Mouse (Mus musculus) limb, embryonic 14.5 days (tissue): ENCODE results near the gene Kif28. TPM values are rescaled to one million over a fixed set of nuclear protein-coding genes. Genes with fewer than 3 reads are reported as not detected.
"Not testable (repeated sequence)": the region's sequence is repeated elsewhere in the genome, so short reads cannot be mapped to it uniquely, and the experiment has no call there.

Experiments used
- ATAC-seq: fragments of 200-750 bp; cut with Nextera tagmentation; 2 replicates; pipeline ENCODE4 v1.8.0; 2017; ENCODE audit warnings: low read depth, moderate number of reproducible peaks, moderate TSS enrichment; ENCODE audit not compliant: low FRiP score
- DNase-seq: peaks from one replicate; pipeline ENCODE4 v3.0.0-alpha.2; 2015; ENCODE audit warnings: low spot score
- H3K27ac ChIP-seq: fragments of 300-500 bp; sonication (generic); replicated peaks from 2 replicates; pipeline ENCODE4 v1.5.1; 2014; ENCODE audit warnings: low read depth, mild to moderate bottlenecking, low read length, moderate library complexity, mixed read lengths
- H3K27me3 ChIP-seq: fragments of 300-500 bp; sonication (generic); 2 replicates; pipeline ENCODE4 v1.6.1; 2014; ENCODE audit warnings: low read length, mixed read lengths; ENCODE audit not compliant: control insufficient read depth, insufficient read depth
- H3K36me3 ChIP-seq: fragments of 300-500 bp; sonication (generic); 2 replicates; pipeline ENCODE4 v1.6.1; 2014; ENCODE audit warnings: mild to moderate bottlenecking, low read length, moderate library complexity, mixed read lengths; ENCODE audit not compliant: control insufficient read depth, insufficient read depth
- H3K4me1 ChIP-seq: fragments of 300-500 bp; sonication (generic); 2 replicates; pipeline ENCODE4 v1.6.1; 2014; ENCODE audit warnings: antibody characterized with exemption, low read length, mixed read lengths; ENCODE audit not compliant: control insufficient read depth, insufficient read depth
- H3K4me2 ChIP-seq: fragments of 300-500 bp; sonication (generic); replicated peaks from 2 replicates; pipeline ENCODE4 v1.6.1; 2014; ENCODE audit warnings: low read depth, mild to moderate bottlenecking, low read length, moderate library complexity; ENCODE audit not compliant: severe bottlenecking
- H3K4me3 ChIP-seq: fragments of 300-500 bp; sonication (generic); replicated peaks from 2 replicates; pipeline ENCODE4 v1.5.1; 2014; ENCODE audit warnings: low read length
- H3K9ac ChIP-seq: fragments of 300-500 bp; sonication (generic); 2 replicates; pipeline ENCODE4 v1.6.1; 2014; ENCODE audit warnings: mild to moderate bottlenecking, low read depth, low read length, moderate library complexity; ENCODE audit not compliant: severe bottlenecking
- H3K9me3 ChIP-seq: fragments of 300-500 bp; sonication (generic); 2 replicates; pipeline ENCODE4 v1.6.1; 2016; ENCODE audit warnings: low read length; ENCODE audit not compliant: control insufficient read depth
- POLR2A ChIP-seq: fragments of 200-500 bp; IDR thresholded peaks from 2 replicates; pipeline ENCODE4 v1.8.0; 2012; ENCODE audit warnings: inconsistent platforms, mild to moderate bottlenecking, moderate library complexity, borderline replicate concordance; ENCODE audit not compliant: insufficient read depth, insufficient read length; ENCODE audit errors: extremely low read depth
- WGBS: fragments of 180-500 bp; shearing (Covaris S2); extraction: QIAGEN DNeasy Blood & Tissue Kit; methylation state at CpG from one replicate; pipeline ENCODE4 v1.1.7; 2014; 5-methylcytosine and 5-hydroxymethylcytosine counted together
- polyA plus RNA-seq, 2 experiments: library from polyadenylated mRNA; depleted of rRNA in 1 of 2; stranded (reverse) in 1 of 2; unstranded in 1 of 2; fragments of >200 nt; fragmentation: Nextera tagmentation in 1 of 2; extraction: Ambion mirVana in 1 of 2; gene quantifications; 2 replicates each; pipeline versions ENCODE4 v1.2.1 to v1.2.3; 2012 to 2014

Kif28 gene
- polyA plus RNA-seq, 2 experiments: 0.06 TPM; not detected in 1

DNA sequence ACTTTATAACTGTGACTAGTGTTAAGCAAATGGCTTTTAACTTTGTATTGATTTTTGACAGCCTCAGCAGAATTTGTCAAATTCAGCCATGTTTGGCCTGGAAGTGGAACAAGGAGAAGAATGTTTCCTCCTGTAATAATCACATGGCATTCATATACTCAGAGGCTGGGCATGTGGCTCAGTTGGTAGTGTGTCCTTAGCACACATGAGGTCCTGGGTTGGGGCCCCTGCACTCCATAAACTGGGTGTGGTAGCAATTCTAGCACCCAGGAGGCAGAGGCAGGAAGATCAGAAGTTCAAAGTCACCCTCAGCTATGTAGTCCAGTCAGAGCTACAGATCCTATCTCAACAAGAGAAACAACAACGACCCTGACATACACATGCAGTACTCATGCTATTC lies 57.8 kb downstream of the Kif28 start:
- DNase-seq: no peak
- H3K4me3 ChIP-seq: no peak overlapping the region
- WGBS: 89% methylated on average over 1 of the region's 1 CpGs
- H3K27ac ChIP-seq: no peak overlapping the region
- no peaks in the 10 kb centered on the region for H3K27me3 ChIP-seq
- H3K9ac ChIP-seq: no peak overlapping the region
- H3K36me3 ChIP-seq: peaks cover 51% of the 10 kb centered on the region
- H3K9me3 ChIP-seq: no peaks in the 10 kb centered on the region
- H3K4me1 ChIP-seq: no peaks in the 10 kb centered on the region
- no peak for ATAC-seq
- H3K4me2 ChIP-seq: no peak overlapping the region
- no peak for TF ChIP-seq POLR2A

DNA sequence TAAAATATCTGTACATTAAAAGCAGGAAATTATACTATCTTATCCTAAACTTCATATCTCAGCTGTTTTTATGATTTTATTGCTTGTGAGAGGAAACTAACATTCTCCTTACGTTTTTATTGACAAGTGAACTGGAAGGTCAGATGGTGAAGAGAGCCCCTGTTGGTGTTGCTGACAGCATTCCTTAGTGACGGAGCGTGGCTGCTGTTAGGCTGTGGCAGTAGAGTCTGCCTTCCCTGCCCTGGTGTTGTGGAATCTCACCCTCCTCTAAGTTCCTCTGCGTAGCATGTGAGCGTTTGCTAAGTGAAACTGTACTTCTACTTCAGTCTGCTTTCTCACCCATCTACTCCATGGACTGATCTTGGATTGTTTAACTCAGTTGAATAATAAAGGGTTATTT lies 58.3 kb downstream of the Kif28 start:
- 81% methylated on average over 5 of the region's 5 CpGs for WGBS
- Histone ChIP-seq H3K4me2 (no peak overlapping the region), H3K4me3 (no peak overlapping the region), H3K27me3 (no peaks in the 10 kb centered on the region), H3K9me3 (no peaks in the 10 kb centered on the region), H3K9ac (no peak overlapping the region), H3K27ac (no peak overlapping the region), H3K36me3 (peaks cover 56% of the 10 kb centered on the region), H3K4me1 (no peaks in the 10 kb centered on the region)
- ATAC-seq (no peak), DNase-seq (no peak)
- no peak for TF ChIP-seq POLR2A

DNA sequence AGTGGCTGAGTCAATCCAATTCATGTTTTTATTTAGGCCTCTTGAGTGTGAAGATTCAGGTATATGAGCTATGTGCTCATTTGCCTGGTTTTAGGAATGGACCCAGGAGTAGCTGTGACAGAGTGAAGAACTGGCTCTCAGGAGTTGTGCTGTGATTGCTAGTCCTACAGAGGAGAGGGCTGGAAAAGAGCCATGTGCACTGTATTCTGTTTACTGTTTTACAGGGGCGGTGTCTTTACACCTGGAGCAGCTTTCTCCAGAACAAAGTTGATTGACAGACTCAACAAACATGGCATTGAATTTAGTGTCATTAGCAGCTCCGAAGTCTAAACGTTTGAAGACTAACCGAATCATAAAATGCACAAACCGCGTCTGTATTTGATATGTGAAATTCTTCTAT lies 58.7 kb downstream of the Kif28 start:
- H3K4me3 ChIP-seq: no peak overlapping the region
- no peak overlapping the region for H3K27ac ChIP-seq
- TF ChIP-seq POLR2A: no peak
- DNase-seq: no peak
- H3K4me2 ChIP-seq: no peak overlapping the region
- H3K9ac ChIP-seq: no peak overlapping the region
- ATAC-seq: no peak
- WGBS: 88% methylated on average over 6 of the region's 6 CpGs
- H3K9me3 ChIP-seq: no peaks in the 10 kb centered on the region
- H3K4me1 ChIP-seq: no peaks in the 10 kb centered on the region
- peaks cover 59% of the 10 kb centered on the region for H3K36me3 ChIP-seq
- no peaks in the 10 kb centered on the region for H3K27me3 ChIP-seq

DNA sequence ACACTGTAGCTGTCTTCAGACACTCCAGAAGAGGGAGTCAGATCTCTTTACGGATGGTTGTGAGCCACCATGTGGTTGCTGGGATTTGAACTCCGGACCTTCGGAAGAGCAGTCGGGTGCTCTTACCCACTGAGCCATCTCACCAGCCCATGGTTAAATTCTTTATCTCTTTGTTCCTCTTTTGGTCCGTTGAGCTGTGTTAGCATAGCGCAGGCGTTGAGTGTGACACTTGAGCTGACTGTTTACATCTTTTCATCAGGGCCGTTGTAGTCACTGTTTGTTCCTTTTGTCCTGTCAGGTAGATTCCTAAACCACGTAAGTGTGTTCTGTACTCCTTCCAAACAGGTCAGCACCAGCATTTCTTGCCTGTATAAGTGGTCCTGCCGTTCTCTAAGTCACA lies 62.3 kb downstream of the Kif28 start:
- H3K27me3 ChIP-seq, DNase-seq, H3K4me2 ChIP-seq, ATAC-seq, H3K4me3 ChIP-seq, H3K4me1 ChIP-seq, H3K9ac ChIP-seq, H3K27ac ChIP-seq, H3K9me3 ChIP-seq: not testable (repeated sequence)
- WGBS: 88% methylated on average over 9 of the region's 10 CpGs
- peaks cover 73% of the 10 kb centered on the region for H3K36me3 ChIP-seq

DNA sequence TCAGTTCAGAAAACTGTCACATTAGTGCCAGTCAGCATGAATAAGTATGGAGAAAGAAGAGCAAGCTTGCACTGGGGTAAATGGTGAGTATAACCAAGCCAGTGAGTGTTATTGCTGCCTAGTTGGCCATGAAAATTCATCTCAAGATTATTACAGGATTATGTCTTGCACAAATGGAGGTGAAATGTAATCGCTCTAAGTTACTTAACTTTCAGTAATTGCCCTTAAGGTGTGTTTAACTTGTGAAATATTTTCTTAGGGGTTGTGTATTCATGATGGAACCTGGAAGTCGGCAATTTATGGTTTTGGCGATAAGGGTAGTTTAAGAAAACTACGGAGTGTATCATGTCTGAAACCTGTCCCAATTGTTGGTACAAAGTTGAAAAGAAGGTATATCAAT lies 65.7 kb downstream of the Kif28 start:
- no peaks in the 10 kb centered on the region for H3K27me3 ChIP-seq
- no peak overlapping the region for H3K27ac ChIP-seq
- DNase-seq (no peak), ATAC-seq (no peak)
- H3K36me3 ChIP-seq: peaks cover 70% of the 10 kb centered on the region
- 93% methylated on average over 4 of the region's 4 CpGs for WGBS
- H3K4me1 ChIP-seq: no peaks in the 10 kb centered on the region
- H3K9ac ChIP-seq: no peak overlapping the region
- no peaks in the 10 kb centered on the region for H3K9me3 ChIP-seq
- no peak for TF ChIP-seq POLR2A
- no peak overlapping the region for H3K4me2 ChIP-seq
- H3K4me3 ChIP-seq: no peak overlapping the region

DNA sequence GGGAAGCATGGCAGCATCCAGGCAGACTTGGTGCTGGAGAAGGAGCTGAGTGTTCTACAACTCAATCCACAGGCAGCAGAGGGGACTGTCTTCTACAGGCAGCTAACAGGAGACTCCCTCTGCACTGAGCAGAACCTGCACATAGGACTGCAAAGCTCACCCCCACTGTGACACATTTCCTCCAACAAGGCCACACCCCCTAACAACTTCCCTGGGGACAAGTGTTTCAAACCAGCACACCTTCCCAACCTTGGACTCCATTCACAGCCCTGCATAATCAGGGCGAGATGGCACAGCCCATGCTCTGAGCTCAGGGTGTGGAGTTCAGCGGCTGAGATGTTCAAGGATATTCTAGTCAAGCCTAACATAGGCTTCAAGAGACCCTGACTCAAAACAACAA lies 68.0 kb downstream of the Kif28 start:
- Histone ChIP-seq H3K27me3 (no peaks in the 10 kb centered on the region), H3K4me1 (no peaks in the 10 kb centered on the region), H3K4me2 (no peak overlapping the region), H3K9me3 (no peaks in the 10 kb centered on the region), H3K36me3 (peaks cover 77% of the 10 kb centered on the region), H3K9ac (no peak overlapping the region), H3K4me3 (no peak overlapping the region), H3K27ac (no peak overlapping the region)
- WGBS: 92% methylated on average over 2 of the region's 2 CpGs
- TF ChIP-seq POLR2A: no peak
- DNase-seq (no peak), ATAC-seq (no peak)
